Mouse (Mus musculus) forebrain, embryonic 14.5 days (tissue): ENCODE data around the gene N4bp2l1. TPM values are rescaled to one million over a fixed set of nuclear protein-coding genes. Genes with fewer than 3 reads are reported as not detected.

Experiments used
- ATAC-seq: fragments of 200-750 bp; cut with Nextera tagmentation; 2 replicates; pipeline ENCODE4 v1.8.0; 2017; ENCODE audit warnings: mild to moderate bottlenecking, moderate library complexity
- DNase-seq: peaks from one replicate; pipeline ENCODE4 v3.0.0-alpha.2; 2015; ENCODE audit warnings: low spot score
- H3K27ac ChIP-seq: fragments of 300-500 bp; sonication (generic); 2 replicates; pipeline ENCODE4 v1.5.1; 2014; ENCODE audit warnings: low read depth, mild to moderate bottlenecking, control low read depth, low read length, moderate library complexity
- H3K27me3 ChIP-seq: fragments of 300-500 bp; sonication (generic); replicated peaks from 2 replicates; pipeline ENCODE4 v1.6.1; 2014; ENCODE audit warnings: low read length, control low read depth, mixed read lengths; ENCODE audit not compliant: control insufficient read depth, insufficient read depth
- H3K36me3 ChIP-seq: fragments of 300-500 bp; sonication (generic); 2 replicates; pipeline ENCODE4 v1.6.1; 2014; ENCODE audit warnings: low read length, control low read depth; ENCODE audit not compliant: control insufficient read depth, insufficient read depth
- H3K4me1 ChIP-seq: fragments of 300-500 bp; sonication (generic); 2 replicates; pipeline ENCODE4 v1.6.1; 2014; ENCODE audit warnings: antibody characterized with exemption, low read length, control low read depth; ENCODE audit not compliant: control insufficient read depth, insufficient read depth
- H3K4me2 ChIP-seq: fragments of 300-500 bp; sonication (generic); 2 replicates; pipeline ENCODE4 v1.6.1; 2014; ENCODE audit warnings: mild to moderate bottlenecking, control low read depth, low read length
- H3K4me3 ChIP-seq: fragments of 300-500 bp; sonication (generic); 2 replicates; pipeline ENCODE4 v1.5.1; 2014; ENCODE audit warnings: low read depth, low read length, control low read depth
- H3K9ac ChIP-seq: fragments of 300-500 bp; sonication (generic); 2 replicates; pipeline ENCODE4 v1.6.1; 2014; ENCODE audit warnings: mild to moderate bottlenecking, low read length, control low read depth, moderate library complexity
- H3K9me3 ChIP-seq: fragments of 300-500 bp; sonication (generic); replicated peaks from 2 replicates; pipeline ENCODE4 v1.6.1; 2016; ENCODE audit warnings: low read length, control low read depth, mixed read lengths; ENCODE audit not compliant: control insufficient read depth
- WGBS: fragments of 180-500 bp; shearing (Covaris S2); extraction: QIAGEN DNeasy Blood & Tissue Kit; methylation state at CpG from one replicate; pipeline ENCODE4 v1.1.7; 2014; 5-methylcytosine and 5-hydroxymethylcytosine counted together
- polyA plus RNA-seq: library from polyadenylated mRNA; unstranded; fragments of >200 nt; fragmentation: Nextera tagmentation; extraction: Ambion mirVana; gene quantifications from 2 replicates; pipeline ENCODE4 v1.2.1, GENCODE M21; 2014

Gene N4bp2l1
- polyA plus RNA-seq, 1 experiment from 2014 or later, result 7.4 TPM

DNA sequence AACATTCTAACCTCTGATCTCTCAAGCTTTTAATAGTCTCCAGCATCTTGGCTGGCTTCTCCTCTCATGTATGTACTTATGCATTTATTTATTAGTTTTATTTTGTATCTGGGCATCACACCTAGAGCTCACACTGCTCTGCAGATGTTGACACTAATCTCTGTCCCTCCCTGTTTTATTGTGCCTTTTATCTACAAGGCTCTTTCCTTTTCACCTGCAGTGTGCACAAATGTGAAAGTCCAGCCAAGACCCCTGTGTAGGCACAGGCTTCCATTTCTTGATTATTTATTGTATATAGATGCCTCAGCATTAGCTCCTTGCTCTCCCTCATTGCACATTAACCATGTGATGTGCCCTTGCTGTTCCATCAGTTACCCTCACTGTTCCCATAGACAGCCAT is 35.6 kb downstream of the N4bp2l1 start:
- H3K4me2 ChIP-seq, result no peak overlapping the region
- H3K27me3 ChIP-seq, result no peaks in the 10 kb centered on the region
- H3K9me3 ChIP-seq, result no peaks in the 10 kb centered on the region
- H3K4me3 ChIP-seq, result no peak overlapping the region
- H3K9ac ChIP-seq, result no peak overlapping the region
- H3K36me3 ChIP-seq, result peaks cover 50% of the 10 kb centered on the region
- ATAC-seq (no peak), DNase-seq (no peak)
- H3K27ac ChIP-seq, result no peak overlapping the region
- H3K4me1 ChIP-seq, result no peaks in the 10 kb centered on the region

DNA sequence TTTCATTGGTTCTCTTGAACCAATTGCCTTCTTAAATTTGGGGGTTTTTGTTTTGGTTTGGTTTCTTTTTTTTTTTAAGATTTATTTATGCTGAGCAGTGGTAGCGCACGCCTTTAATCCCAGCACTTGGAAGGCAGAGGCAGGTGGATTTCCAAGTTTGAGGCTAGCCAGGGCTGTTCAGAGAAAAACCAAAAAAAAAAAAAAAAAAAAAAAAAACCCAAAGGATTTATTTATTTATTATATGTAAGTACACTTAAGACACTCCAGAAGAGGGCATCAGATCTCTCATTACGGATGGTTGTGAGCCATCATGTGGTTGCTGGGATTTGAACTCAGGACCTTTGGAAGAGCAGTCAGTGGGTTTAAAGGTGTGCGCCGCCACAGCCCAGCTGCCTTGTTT is 36.1 kb downstream of the N4bp2l1 start:
- Histone ChIP-seq H3K4me3 (no peak overlapping the region), H3K9ac (no peak overlapping the region)

GRCm38 (mm10) chr5:150559519-150560103 is 37.4 kb downstream of the N4bp2l1 start:
- WGBS, result 93% methylated on average over 6 of the region's 6 CpGs
- no peak for ATAC-seq
- Histone ChIP-seq H3K27me3 (no peaks in the 10 kb centered on the region), H3K27ac (no peak overlapping the region), H3K4me3 (no peak overlapping the region), H3K9ac (no peak overlapping the region), H3K4me1 (no peaks in the 10 kb centered on the region), H3K9me3 (no peaks in the 10 kb centered on the region), H3K4me2 (no peak overlapping the region), H3K36me3 (peaks cover 50% of the 10 kb centered on the region)
- DNase-seq, result no peak

More for the DNA sequence above, 36.1 kb downstream of the N4bp2l1 start:
- Histone ChIP-seq H3K4me2 (no peak overlapping the region), H3K36me3 (peaks cover 50% of the 10 kb centered on the region), H3K27ac (no peak overlapping the region), H3K27me3 (no peaks in the 10 kb centered on the region), H3K4me1 (no peaks in the 10 kb centered on the region), H3K9me3 (no peaks in the 10 kb centered on the region)
- ATAC-seq, result no peak
- DNase-seq, result no peak
- 96% methylated on average over 5 of the region's 5 CpGs for WGBS

DNA sequence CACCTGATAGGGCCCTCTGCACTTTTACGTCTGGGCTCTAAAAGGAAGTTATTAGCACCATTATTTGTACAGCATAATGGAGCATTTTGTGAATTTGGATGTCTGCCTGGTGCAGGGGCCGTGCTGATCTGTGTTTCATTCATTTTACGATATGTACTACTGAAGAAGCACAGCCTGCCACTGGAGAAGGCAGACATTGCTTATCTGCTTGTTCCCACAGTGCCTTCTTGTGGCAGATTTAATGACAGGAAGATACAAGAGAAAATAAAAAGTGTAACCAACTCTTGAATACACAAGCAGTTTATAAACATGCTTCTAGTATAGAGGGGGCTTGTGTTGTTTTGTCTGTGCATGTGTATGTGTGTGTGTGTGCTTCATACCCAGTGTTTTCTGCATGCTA is 45.4 kb downstream of the N4bp2l1 start:
- WGBS, result 54% methylated on average over 3 of the region's 3 CpGs
- H3K27ac ChIP-seq, result no peak overlapping the region
- ATAC-seq, result no peak

DNA sequence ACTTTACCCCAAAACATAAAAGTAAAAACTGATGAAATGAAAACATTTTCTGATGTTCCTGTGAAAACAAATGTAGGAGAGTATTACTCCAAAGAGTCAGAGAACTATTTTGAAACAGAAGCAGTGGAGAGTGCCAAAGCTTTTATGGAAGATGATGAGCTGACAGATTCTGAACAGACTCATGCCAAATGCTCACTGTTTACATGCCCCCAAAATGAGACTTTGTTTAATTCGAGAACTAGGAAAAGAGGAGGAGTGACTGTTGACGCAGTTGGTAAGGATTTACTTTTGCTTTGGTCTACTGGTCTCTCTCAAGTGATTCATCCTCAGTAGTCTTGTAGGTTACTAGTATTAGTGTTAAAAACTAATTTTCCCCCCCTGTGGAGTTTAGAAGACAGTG is 53.8 kb downstream of the N4bp2l1 start:
- Histone ChIP-seq H3K4me1 (no peaks in the 10 kb centered on the region), H3K9me3 (no peaks in the 10 kb centered on the region), H3K36me3 (peaks cover 18% of the 10 kb centered on the region), H3K4me3 (no peak overlapping the region), H3K27me3 (no peaks in the 10 kb centered on the region), H3K4me2 (no peak overlapping the region), H3K9ac (no peak overlapping the region), H3K27ac (no peak overlapping the region)
- DNase-seq, result no peak
- WGBS, result 96% methylated on average over 2 of the region's 2 CpGs
- no peak for ATAC-seq

More for the DNA sequence above, 45.4 kb downstream of the N4bp2l1 start:
- peak; percentile 20 for DNase-seq
- H3K27me3 ChIP-seq, result no peaks in the 10 kb centered on the region
- H3K36me3 ChIP-seq, result peaks cover 31% of the 10 kb centered on the region
- H3K4me2 ChIP-seq, result no peak overlapping the region
- H3K9ac ChIP-seq, result no peak overlapping the region
- H3K9me3 ChIP-seq, result no peaks in the 10 kb centered on the region
- H3K4me1 ChIP-seq, result no peaks in the 10 kb centered on the region
- no peak overlapping the region for H3K4me3 ChIP-seq

GRCm38 (mm10) chr5:150541302-150541701 is 55.7 kb downstream of the N4bp2l1 start:
- Histone ChIP-seq H3K36me3 (peaks cover 20% of the 10 kb centered on the region), H3K27ac (no peak overlapping the region), H3K27me3 (no peaks in the 10 kb centered on the region), H3K4me3 (no peak overlapping the region), H3K9ac (no peak overlapping the region), H3K9me3 (no peaks in the 10 kb centered on the region), H3K4me1 (no peaks in the 10 kb centered on the region), H3K4me2 (no peak overlapping the region)
- DNase-seq (no peak), ATAC-seq (no peak)
- WGBS, result 95% methylated on average over 1 of the region's 1 CpGs

DNA sequence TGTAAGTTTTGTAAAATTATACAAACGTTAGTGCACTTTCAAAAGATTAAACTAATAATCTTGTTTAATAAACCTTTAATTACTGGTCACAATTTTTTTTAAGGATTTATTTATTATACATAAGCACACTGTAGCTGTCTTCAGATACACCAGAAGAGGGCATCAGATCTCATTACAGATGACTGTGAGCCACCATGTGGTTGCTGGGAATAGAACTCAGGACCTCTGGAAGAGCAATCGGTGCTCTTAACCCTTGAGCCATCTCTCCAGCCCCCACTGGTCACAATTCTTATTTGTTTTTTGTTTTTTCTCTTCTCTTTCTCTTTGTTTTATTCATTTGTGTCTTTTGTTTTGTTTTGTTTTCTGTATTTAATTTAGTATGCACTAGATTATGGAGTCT is 71.7 kb downstream of the N4bp2l1 start:
- ATAC-seq (no peak), DNase-seq (no peak)
- no peaks in the 10 kb centered on the region; the same call in 1 of the 2 replicates for H3K4me1 ChIP-seq
- H3K4me2 ChIP-seq, result no peak overlapping the region
- no peak overlapping the region for H3K27ac ChIP-seq
- no peaks in the 10 kb centered on the region for H3K9me3 ChIP-seq
- H3K4me3 ChIP-seq, result no peak overlapping the region
- H3K27me3 ChIP-seq, result no peaks in the 10 kb centered on the region
- 92% methylated on average over 2 of the region's 2 CpGs for WGBS
- H3K36me3 ChIP-seq, result no peaks in the 10 kb centered on the region
- no peak overlapping the region for H3K9ac ChIP-seq

DNA sequence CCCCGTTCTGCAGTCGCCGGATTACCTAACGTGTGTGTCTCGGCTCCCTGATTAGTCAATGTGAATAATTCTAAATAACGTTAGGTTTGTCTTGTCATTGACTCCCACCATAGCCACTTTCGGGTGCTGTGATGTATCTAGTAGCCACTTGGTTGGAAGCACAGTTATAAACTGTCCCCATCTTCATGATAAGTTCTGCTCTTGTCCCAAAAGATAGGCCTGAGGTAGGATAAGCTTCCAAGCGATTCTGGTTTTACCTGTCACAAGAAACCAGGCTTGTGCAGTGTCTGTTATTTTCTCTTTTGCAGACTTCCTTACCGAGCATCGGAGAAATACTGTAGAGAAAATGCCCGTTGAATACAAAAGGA is 74.1 kb downstream of the N4bp2l1 start:
- Histone ChIP-seq H3K36me3 (no peaks in the 10 kb centered on the region), H3K4me1 (no peaks in the 10 kb centered on the region; the same call in 1 of the 2 replicates), H3K9me3 (no peaks in the 10 kb centered on the region), H3K9ac (peak overlapping the region; percentile 83), H3K27ac (peak overlapping the region; percentile 44; the same call in 1 of the 2 replicates), H3K4me3 (peak overlapping the region; percentile 71), H3K4me2 (peak overlapping the region; percentile 73), H3K27me3 (no peaks in the 10 kb centered on the region)
- ATAC-seq, result peak; percentile 38; the same call in 1 of the 2 replicates
- 5% methylated on average over 11 of the region's 11 CpGs for WGBS
- no peak for DNase-seq

GRCm38 (mm10) chr5:150521937-150522866 is 74.8 kb downstream of the N4bp2l1 start, which contains the start of gene Brca2:
Brca2 (plus strand) TSS chr5:150522630.
- no peaks in the 10 kb centered on the region for H3K27me3 ChIP-seq
- ATAC-seq, result peak; percentile 96
- no peaks in the 10 kb centered on the region for H3K9me3 ChIP-seq
- H3K27ac ChIP-seq, result peak within 1 kb of the TSS; percentile 44
- peak within 1 kb of the TSS; percentile 83 for H3K9ac ChIP-seq
- peak within 1 kb of the TSS; percentile 71 for H3K4me3 ChIP-seq
- H3K4me2 ChIP-seq, result peak within 1 kb of the TSS; percentile 73
- peak; percentile 94 for DNase-seq
- H3K36me3 ChIP-seq, result no peaks in the 10 kb centered on the region
- WGBS, result 6% methylated on average over 63 of the region's 63 CpGs
- no peaks in the 10 kb centered on the region; the same call in 1 of the 2 replicates for H3K4me1 ChIP-seq
